Mouse (Mus musculus): ENCODE measurements around the gene Chd9. TPM values are rescaled to one million over a fixed set of nuclear protein-coding genes. Genes with fewer than 3 reads are reported as not detected.

Gene Chd9
- polyA plus RNA-seq (2015; fragmentation: Nextera tagmentation; extraction: Ambion mirVana), result 73.3 and 81.9 TPM in 2 replicates

DNA sequence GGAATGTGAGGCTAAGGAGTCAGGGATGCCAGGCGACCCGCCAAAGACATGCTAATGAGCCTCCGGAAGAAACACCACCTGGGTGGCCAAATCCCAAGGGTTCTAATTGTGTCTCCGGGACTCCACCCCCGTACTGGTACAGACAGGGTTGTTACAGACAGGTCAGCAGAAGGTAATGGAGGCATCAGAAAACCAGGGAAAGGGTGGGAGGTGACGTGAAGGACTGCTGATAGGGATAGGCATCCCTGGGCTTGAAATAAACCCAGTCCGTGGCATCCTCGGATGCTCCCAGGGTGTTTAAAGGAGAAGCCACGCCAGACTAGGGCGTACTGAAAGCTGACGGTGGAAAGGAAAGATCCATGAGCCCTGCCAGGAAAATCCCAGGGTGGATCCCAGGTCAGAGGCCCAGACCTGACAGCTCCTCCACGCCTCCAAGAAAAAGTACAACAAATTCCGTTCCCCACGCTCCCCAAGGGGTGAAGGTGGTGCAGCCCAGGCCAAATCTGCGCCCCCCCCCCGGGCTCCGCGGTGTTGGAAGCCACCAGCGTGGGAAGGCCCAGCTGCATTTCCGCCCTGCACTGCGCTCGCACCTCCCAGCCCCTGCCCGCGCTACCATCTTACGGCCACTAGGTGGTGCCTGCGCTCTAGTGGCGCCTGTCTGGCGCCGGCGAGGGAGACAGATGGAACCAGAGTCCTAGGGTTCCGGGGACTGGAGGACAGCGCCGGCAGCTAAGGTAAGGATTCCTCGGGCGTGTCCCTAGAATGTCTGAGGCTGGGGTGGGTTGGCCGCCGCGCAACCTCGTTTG is at the start of gene Chd9:
TSS of gene Chd9 (plus strand) at position 172 of the 806 bp plus-strand sequence.
- no peaks in the 10 kb centered on the region for H3K9me3 ChIP-seq
- peak within 1 kb of the TSS; percentile 55 for H3K9ac ChIP-seq
- H3K36me3 ChIP-seq, result no peaks in the 10 kb centered on the region
- no peaks in the 10 kb centered on the region for H3K27me3 ChIP-seq
- H3K4me2 ChIP-seq, result peak within 1 kb of the TSS; percentile 77
- peak within 1 kb of the TSS; percentile 42; the same call in 1 of the 2 replicates for H3K27ac ChIP-seq
- ATAC-seq (ENCODE audit: borderline replicate concordance, extremely low read depth, low FRiP score, low TSS enrichment), result peak; percentile 95
- H3K4me1 ChIP-seq, result peaks cover 15% of the 10 kb centered on the region
- 2% methylated on average over 39 of the region's 39 CpGs for WGBS
- H3K4me3 ChIP-seq, result peak within 1 kb of the TSS; percentile 54

DNA sequence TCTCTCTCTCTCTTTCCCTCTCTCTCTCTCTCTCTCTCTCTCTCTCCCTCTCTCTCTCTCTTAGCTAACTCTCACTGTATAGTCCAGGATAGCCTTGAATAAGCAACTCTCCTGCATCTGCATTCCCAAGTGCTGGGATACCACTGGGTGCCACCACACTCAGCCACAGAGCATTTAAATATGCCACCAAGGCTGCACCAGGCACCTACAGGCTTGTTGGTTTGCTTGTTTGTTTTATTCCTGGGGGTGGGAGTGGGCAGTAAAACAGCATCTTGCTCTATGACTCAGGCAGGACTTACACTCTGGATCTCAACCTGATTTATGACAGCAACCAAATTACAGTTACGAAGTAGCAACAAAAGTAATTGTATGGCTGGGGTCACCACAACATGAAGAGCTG is 36.5 kb upstream of the Chd9 start:
- H3K9me3 ChIP-seq, result no peaks in the 10 kb centered on the region
- no peak overlapping the region for H3K27ac ChIP-seq
- peaks cover 15% of the 10 kb centered on the region for H3K4me1 ChIP-seq
- H3K4me2 ChIP-seq, result no peak overlapping the region
- no peak overlapping the region for H3K9ac ChIP-seq
- ATAC-seq (ENCODE audit: borderline replicate concordance, extremely low read depth, low FRiP score, low TSS enrichment), result no peak
- H3K4me3 ChIP-seq, result no peak overlapping the region
- no peaks in the 10 kb centered on the region for H3K36me3 ChIP-seq
- no peaks in the 10 kb centered on the region for H3K27me3 ChIP-seq
- 91% methylated on average over 1 of the region's 1 CpGs for WGBS

DNA sequence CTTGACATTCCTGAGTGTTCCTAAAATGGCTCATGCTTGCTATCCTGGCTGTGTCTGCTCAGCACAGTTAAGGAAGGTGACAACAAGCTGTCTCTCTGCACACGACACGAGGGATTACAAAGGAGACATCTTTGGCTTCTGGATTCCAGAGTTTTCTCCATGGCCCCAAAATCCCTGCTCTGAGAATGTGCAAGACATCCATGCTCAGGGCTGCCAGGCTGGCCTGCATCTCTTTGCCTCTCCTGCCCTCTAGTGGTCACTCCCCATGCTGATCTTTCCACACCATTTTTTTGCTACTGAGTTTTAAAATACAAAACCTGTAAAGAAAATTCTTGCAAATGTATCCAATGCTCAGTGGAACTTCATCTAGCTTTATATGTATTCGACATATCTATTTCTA is 34.4 kb upstream of the Chd9 start:
- H3K9ac ChIP-seq, result no peak overlapping the region
- no peak overlapping the region for H3K4me3 ChIP-seq
- H3K27me3 ChIP-seq, result no peaks in the 10 kb centered on the region
- no peaks in the 10 kb centered on the region for H3K9me3 ChIP-seq
- H3K4me2 ChIP-seq, result no peak overlapping the region
- H3K27ac ChIP-seq, result no peak overlapping the region
- ATAC-seq (ENCODE audit: borderline replicate concordance, extremely low read depth, low FRiP score, low TSS enrichment), result no peak
- peaks cover 15% of the 10 kb centered on the region for H3K4me1 ChIP-seq
- no peaks in the 10 kb centered on the region for H3K36me3 ChIP-seq
- WGBS, result 2% methylated on average over 3 of the region's 3 CpGs

DNA sequence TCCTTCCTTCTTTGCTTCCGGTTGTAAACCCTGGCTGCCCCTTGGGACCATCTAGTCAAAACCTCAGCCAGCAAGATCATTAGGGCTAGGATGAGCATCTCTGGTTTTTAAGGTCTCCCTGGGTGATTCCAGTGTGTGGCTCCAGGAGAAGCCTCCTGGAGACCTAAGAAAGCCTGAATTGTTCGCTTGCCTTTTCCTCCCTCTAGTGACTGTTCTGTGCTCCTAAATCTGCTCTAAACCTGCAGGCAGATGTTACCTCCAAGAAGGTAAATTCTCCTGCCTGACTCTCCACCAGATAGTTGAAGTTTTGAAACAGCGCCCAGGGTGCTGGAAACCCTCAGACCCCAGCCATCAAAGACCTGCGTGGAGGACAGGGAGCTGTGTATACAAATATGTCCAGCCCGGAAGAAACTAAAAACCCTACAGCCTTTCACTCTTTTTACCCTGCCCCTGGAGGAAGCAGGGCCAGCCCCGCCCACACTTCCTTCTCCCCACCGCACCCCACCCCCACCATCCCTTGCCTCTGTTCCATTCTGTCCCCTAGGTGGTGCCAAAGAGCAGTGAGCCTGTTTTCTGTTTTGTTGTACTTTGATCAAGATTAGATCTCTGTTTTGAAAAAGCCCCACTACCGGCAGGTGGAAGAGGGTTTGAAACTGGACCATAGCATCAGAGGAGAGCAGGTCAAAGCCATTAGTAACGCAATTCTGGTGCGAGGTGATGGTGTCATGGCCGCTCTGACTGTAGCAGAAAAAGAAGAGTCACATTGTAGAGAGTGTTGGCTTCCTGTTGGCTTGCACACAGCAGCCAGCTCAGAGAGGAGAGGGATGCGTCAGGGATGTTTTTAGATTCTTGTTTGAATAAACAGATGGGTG is 32.9 kb upstream of the Chd9 start:
- peaks cover 15% of the 10 kb centered on the region for H3K4me1 ChIP-seq
- no peaks in the 10 kb centered on the region for H3K36me3 ChIP-seq
- peak; percentile 81; the same call in 1 of the 2 replicates for ATAC-seq (ENCODE audit: borderline replicate concordance, extremely low read depth, low FRiP score, low TSS enrichment)
- no peaks in the 10 kb centered on the region for H3K9me3 ChIP-seq
- H3K27me3 ChIP-seq, result no peaks in the 10 kb centered on the region
- peak overlapping the region; percentile 41 for H3K27ac ChIP-seq
- peak overlapping the region; percentile 20 for H3K4me3 ChIP-seq
- 6% methylated on average over 12 of the region's 12 CpGs for WGBS
- H3K4me2 ChIP-seq, result peak overlapping the region; percentile 37
- no peak overlapping the region for H3K9ac ChIP-seq

DNA sequence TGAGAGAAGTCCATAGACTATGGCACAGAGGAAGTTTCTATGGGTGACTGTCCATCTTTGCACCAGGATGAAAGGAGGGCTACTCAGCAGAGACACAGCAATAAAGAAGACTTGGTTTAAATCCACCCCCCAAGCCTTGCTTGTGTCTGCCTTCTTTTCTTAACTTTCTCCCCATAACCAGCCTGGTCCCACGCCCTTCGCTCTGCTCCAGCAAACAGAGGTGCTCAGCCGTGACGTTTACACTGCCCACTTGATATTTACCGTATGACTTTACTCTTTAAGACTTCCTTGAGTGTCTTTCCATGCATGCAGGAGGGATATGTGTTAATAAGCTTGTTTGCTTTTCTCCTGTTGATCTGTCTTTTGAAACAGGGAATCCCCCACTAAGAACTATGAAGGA is 28.7 kb upstream of the Chd9 start:
- Histone ChIP-seq H3K4me2 (no peak overlapping the region), H3K27me3 (no peaks in the 10 kb centered on the region), H3K4me3 (no peak overlapping the region), H3K36me3 (no peaks in the 10 kb centered on the region), H3K9ac (no peak overlapping the region), H3K27ac (no peak overlapping the region), H3K9me3 (no peaks in the 10 kb centered on the region), H3K4me1 (peaks cover 14% of the 10 kb centered on the region)
- WGBS, result 61% methylated on average over 5 of the region's 5 CpGs
- ATAC-seq (ENCODE audit: borderline replicate concordance, extremely low read depth, low FRiP score, low TSS enrichment), result no peak

DNA sequence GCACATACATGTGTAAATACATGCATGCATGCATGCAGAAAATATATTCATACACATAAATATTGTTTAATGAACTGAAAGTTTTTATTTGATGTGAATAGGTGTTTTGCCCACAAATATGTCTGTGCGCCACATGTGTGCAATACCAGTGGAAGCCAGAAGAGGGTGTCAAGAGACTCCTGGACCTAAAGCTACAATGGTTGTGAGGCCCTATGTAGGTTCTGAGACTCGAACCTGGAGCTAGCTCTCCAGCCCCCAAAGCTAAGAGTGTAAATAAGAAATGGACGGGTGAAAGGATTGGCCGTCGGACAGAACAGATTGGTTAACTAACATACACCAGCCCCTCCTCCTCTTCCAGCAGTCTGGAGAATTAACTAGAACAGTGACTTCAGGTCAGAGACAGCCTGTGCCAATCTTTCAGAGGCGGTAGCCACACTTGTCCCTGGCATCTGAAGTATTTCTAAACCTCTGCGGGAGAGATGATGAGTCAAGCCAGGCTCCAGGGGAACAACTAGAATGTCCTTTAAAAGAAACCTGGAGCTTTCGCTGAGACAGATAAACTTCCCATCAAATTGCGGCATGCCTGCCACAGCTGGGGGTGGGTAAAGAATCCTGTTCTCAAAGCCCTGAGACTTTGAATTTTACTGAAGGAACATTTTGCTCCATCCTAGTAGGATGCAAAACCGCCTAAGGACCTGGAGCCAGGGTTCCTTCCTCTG is 14.4 kb upstream of the Chd9 start:
- WGBS, result 80% methylated on average over 10 of the region's 10 CpGs
- no peaks in the 10 kb centered on the region for H3K4me1 ChIP-seq
- H3K4me3 ChIP-seq, result no peak overlapping the region
- ATAC-seq (ENCODE audit: borderline replicate concordance, extremely low read depth, low FRiP score, low TSS enrichment), result no peak
- H3K9me3 ChIP-seq, result no peaks in the 10 kb centered on the region
- H3K27ac ChIP-seq, result no peak overlapping the region
- H3K27me3 ChIP-seq, result no peaks in the 10 kb centered on the region
- no peak overlapping the region for H3K9ac ChIP-seq
- no peak overlapping the region for H3K4me2 ChIP-seq
- no peaks in the 10 kb centered on the region for H3K36me3 ChIP-seq

DNA sequence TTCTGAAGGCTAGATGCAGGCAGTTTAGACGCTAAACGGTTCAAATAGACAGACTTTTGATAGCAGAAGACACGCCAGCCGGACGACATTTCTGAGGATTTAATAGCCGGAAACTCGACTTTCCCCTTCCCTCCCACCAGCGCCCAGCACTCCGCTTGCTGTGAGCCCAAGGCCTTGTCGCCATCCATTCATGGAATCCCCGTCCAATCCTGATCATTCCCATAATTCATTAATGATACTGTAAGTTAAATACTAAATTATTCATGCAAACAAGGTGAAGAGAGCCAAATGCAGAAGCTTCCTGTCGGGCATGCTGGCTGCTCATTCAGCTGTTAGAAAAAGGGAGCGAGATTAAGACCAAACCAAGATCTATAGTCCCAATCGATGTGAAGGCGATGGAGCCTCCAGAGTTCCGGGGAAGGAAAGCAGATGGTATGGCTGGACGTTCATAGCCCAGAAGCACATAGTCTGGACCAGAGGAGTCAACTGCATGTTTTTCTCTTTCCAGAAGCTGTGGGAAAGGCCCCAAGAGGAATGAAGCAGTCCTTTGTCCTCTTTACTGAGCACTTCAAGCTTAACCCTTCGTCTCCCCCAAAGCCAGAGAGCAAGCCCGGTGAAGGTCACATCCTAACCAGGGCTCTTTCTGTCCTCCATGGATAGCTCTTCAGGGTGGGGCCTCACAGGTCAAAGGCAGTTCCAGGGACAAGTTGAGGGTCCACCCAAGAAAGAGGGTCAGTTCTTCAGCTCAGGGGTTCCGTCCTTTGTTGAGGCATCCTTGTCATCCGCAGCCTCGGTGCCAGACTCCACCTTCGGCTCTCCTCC is 11.9 kb upstream of the Chd9 start:
- no peaks in the 10 kb centered on the region for H3K27me3 ChIP-seq
- ATAC-seq (ENCODE audit: borderline replicate concordance, extremely low read depth, low FRiP score, low TSS enrichment), result no peak

DNA sequence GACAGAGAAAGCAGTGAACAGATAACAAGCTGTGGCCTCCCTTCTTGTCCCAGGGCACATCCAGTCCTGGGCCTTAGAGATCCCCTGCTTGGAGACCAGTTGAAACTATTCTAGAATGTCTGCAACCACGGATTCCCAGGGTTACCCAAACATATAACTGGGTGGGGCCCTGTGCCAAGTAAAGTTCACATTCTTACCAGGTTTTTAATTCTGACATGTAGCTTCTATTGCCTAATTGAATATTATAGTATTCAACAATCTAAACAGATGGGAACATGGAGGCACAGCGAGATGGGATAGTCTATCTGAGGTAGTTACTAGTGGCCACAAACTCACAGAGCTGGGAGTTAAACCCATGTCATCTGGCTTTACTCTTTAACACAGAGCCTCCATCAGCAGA is 10.9 kb upstream of the Chd9 start, which contains the start of gene Gm19935:
TSS of gene Gm19935 (minus strand) at position 101 of the 400 bp plus-strand sequence.
- Histone ChIP-seq H3K4me3 (no peak within 1 kb of the TSS), H3K9me3 (no peaks in the 10 kb centered on the region), H3K36me3 (no peaks in the 10 kb centered on the region), H3K27ac (no peak within 1 kb of the TSS), H3K4me1 (0 out of 2 replicates have a peak, but pooled peaks cover 1% of the 10 kb centered on the region), H3K4me2 (no peak within 1 kb of the TSS), H3K27me3 (no peaks in the 10 kb centered on the region), H3K9ac (no peak within 1 kb of the TSS)
- WGBS, result 77% methylated on average over 2 of the region's 2 CpGs
- ATAC-seq (ENCODE audit: borderline replicate concordance, extremely low read depth, low FRiP score, low TSS enrichment), result no peak; the same call in 1 of the 2 replicates

More for the DNA sequence above, 11.9 kb upstream of the Chd9 start:
- Histone ChIP-seq H3K4me1 (no peaks in the 10 kb centered on the region), H3K27ac (no peak overlapping the region), H3K9ac (no peak overlapping the region), H3K4me2 (no peak overlapping the region), H3K4me3 (no peak overlapping the region), H3K36me3 (no peaks in the 10 kb centered on the region), H3K9me3 (no peaks in the 10 kb centered on the region)
- WGBS, result 65% methylated on average over 23 of the region's 23 CpGs

DNA sequence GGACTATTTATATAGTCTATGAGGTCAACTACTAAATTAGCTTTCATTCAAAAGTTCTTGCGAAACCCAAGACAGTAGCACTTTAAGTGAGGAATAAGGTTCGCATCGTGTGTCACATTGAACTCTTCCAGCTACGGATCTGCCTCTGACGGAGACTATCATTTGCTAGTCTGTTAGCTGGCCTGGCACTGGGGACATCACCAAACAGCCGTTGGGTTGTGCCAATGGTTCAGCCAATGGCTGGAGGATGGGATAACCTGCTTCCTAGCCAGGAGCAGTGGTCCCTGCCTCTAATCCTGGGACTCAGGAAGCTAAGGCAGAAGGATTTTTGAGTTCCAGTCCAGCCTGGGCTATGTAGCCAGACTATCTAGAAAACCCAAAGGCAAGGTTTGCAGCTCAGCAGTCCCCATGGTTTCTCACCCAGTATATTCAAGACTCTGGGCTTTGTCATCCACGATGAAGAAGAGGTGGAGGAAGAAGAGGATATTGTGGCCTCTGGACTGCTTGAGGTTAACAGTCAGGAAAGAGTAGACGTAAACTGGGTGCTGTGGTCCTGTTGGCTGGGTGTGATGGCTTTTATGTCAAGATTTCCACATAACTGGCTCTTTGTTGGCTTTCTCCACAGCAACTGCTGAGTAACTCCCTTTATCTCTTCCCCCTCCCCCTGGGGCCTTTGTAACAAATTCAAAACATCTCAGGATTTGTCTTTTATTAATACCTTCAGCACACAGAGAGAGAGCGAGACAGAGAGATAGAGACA is 8.4 kb upstream of the Chd9 start:
- H3K9me3 ChIP-seq, result no peaks in the 10 kb centered on the region
- no peak overlapping the region for H3K4me2 ChIP-seq
- H3K4me1 ChIP-seq, result 0 out of 2 replicates have a peak, but pooled peaks cover 4% of the 10 kb centered on the region
- no peaks in the 10 kb centered on the region for H3K36me3 ChIP-seq
- no peak overlapping the region for H3K27ac ChIP-seq
- no peak overlapping the region for H3K4me3 ChIP-seq
- no peak for ATAC-seq (ENCODE audit: borderline replicate concordance, extremely low read depth, low FRiP score, low TSS enrichment)
- no peak overlapping the region for H3K9ac ChIP-seq
- H3K27me3 ChIP-seq, result no peaks in the 10 kb centered on the region
- 83% methylated on average over 9 of the region's 9 CpGs for WGBS

DNA sequence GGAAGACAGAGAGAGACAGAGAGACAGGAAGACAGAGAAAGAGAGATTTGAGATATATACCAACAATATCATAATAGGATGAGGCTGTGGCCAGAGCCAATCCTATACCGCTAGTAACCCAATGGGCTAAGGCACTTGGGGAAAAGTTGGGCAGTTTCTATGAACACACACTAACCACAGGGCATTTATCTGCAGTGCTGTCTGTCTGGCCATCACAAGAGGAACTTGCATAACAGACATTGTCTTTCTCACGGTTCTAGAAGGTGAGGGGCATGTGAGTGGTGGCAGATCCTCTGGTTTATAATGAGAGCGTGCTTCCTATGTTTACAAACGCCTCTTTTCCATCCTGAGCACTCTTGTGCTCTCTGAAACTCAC is 7.8 kb upstream of the Chd9 start:
- no peak for ATAC-seq (ENCODE audit: borderline replicate concordance, extremely low read depth, low FRiP score, low TSS enrichment)
- Histone ChIP-seq H3K27ac (no peak overlapping the region), H3K4me2 (no peak overlapping the region), H3K9me3 (no peaks in the 10 kb centered on the region), H3K4me3 (no peak overlapping the region), H3K4me1 (0 out of 2 replicates have a peak, but pooled peaks cover 4% of the 10 kb centered on the region), H3K9ac (no peak overlapping the region), H3K36me3 (no peaks in the 10 kb centered on the region), H3K27me3 (no peaks in the 10 kb centered on the region)
- WGBS, result 50% methylated on average over 4 of the region's 4 CpGs

Measured in lung, embryonic 15.5 days (tissue).